Mouse (Mus musculus): Measurements from ENCODE around the gene Plekha6. TPM values are rescaled to one million over a fixed set of nuclear protein-coding genes. Genes with fewer than 3 reads are reported as not detected.

Gene Plekha6
- polyA plus RNA-seq, 1 experiment: 0.12 TPM

GRCm38 (mm10) chr1:133132388-133133326 lies 31.4 kb upstream of the Plekha6 start:
- Histone ChIP-seq H3K27me3 (ENCODE audit: control insufficient read depth, insufficient read depth, insufficient read length) (no peaks in the 10 kb centered on the region), H3K4me2 (ENCODE audit: low read depth) (peak overlapping the region; percentile 96), H3ac (ENCODE audit: control insufficient read depth, insufficient read length) (peak overlapping the region; percentile 81), H3K79me2 (ENCODE audit: control insufficient read depth, insufficient read depth) (peaks cover 64% of the 10 kb centered on the region), H3K4me3 (peak overlapping the region; percentile 100), H3K36me3 (ENCODE audit: control insufficient read depth, insufficient read depth) (peaks cover 37% of the 10 kb centered on the region)
- TF ChIP-seq TCF12 (IDR thresholded peaks at IDR 0.05; ENCODE audit: insufficient read depth, poor library complexity, severe bottlenecking) (no peak), POLR2AphosphoS2 (IDR thresholded peaks at IDR 0.05; ENCODE audit: insufficient read length, low read depth) (no peak), MYOG (IDR thresholded peaks at IDR 0.05; ENCODE audit: control insufficient read depth in 1 of 3, insufficient read depth in 1 of 3, insufficient read length in 2 of 3, low read depth in 2 of 3) (no peak), SRF (IDR thresholded peaks at IDR 0.05; ENCODE audit: control insufficient read depth, insufficient read length, low read depth) (no peak), E2F4 (IDR thresholded peaks at IDR 0.05; ENCODE audit: insufficient read depth) (no peak), MAX (IDR thresholded peaks at IDR 0.05; ENCODE audit: low read depth) (no peak), CEBPB (IDR thresholded peaks at IDR 0.05; ENCODE audit: insufficient read depth, poor library complexity, severe bottlenecking) (no peak), REST (IDR thresholded peaks at IDR 0.05; ENCODE audit: insufficient read depth, insufficient read length) (no peak), TCF3 (IDR thresholded peaks at IDR 0.05; ENCODE audit: insufficient read length, low read depth) (no peak), POLR2A (IDR thresholded peaks at IDR 0.05; ENCODE audit: insufficient read length, low read depth) (no peak), USF1 (IDR thresholded peaks at IDR 0.05; ENCODE audit: low read depth) (no peak), MYOD1 (IDR thresholded peaks at IDR 0.05; ENCODE audit: control insufficient read depth in 1 of 3, insufficient read length in 2 of 3, low read depth in 2 of 3) (no peak)

GRCm38 (mm10) chr1:133133425-133133824 lies 30.6 kb upstream of the Plekha6 start:
- Histone ChIP-seq H3K79me2 (ENCODE audit: control insufficient read depth, insufficient read depth) (peaks cover 71% of the 10 kb centered on the region), H3K4me2 (ENCODE audit: low read depth) (peak overlapping the region; percentile 96), H3K27me3 (ENCODE audit: control insufficient read depth, insufficient read depth, insufficient read length) (no peaks in the 10 kb centered on the region), H3ac (ENCODE audit: control insufficient read depth, insufficient read length) (peak overlapping the region; percentile 81), H3K36me3 (ENCODE audit: control insufficient read depth, insufficient read depth) (peaks cover 44% of the 10 kb centered on the region), H3K4me3 (peak overlapping the region; percentile 100)
- TF ChIP-seq TCF12 (IDR thresholded peaks at IDR 0.05; ENCODE audit: insufficient read depth, poor library complexity, severe bottlenecking) (no peak), CEBPB (IDR thresholded peaks at IDR 0.05; ENCODE audit: insufficient read depth, poor library complexity, severe bottlenecking) (no peak), MAX (IDR thresholded peaks at IDR 0.05; ENCODE audit: low read depth) (no peak), TCF3 (IDR thresholded peaks at IDR 0.05; ENCODE audit: insufficient read length, low read depth) (no peak), SRF (IDR thresholded peaks at IDR 0.05; ENCODE audit: control insufficient read depth, insufficient read length, low read depth) (no peak), POLR2AphosphoS2 (IDR thresholded peaks at IDR 0.05; ENCODE audit: insufficient read length, low read depth) (no peak), MYOD1 (IDR thresholded peaks at IDR 0.05; ENCODE audit: control insufficient read depth in 1 of 3, insufficient read length in 2 of 3, low read depth in 2 of 3) (no peak), E2F4 (IDR thresholded peaks at IDR 0.05; ENCODE audit: insufficient read depth) (no peak)

- no peak overlapping the region for H3ac ChIP-seq (ENCODE audit: control insufficient read depth, insufficient read length)
- peaks cover 77% of the 10 kb centered on the region for H3K79me2 ChIP-seq (ENCODE audit: control insufficient read depth, insufficient read depth)
- TF ChIP-seq REST (IDR thresholded peaks at IDR 0.05; ENCODE audit: insufficient read depth, insufficient read length): no peak
- TF ChIP-seq USF1 (IDR thresholded peaks at IDR 0.05; ENCODE audit: low read depth): no peak
- no peak for TF ChIP-seq SRF (IDR thresholded peaks at IDR 0.05; ENCODE audit: control insufficient read depth, insufficient read length, low read depth)
- TF ChIP-seq TCF12 (IDR thresholded peaks at IDR 0.05; ENCODE audit: insufficient read depth, poor library complexity, severe bottlenecking): no peak
- no peak for TF ChIP-seq TCF3 (IDR thresholded peaks at IDR 0.05; ENCODE audit: insufficient read length, low read depth)
- no peak for TF ChIP-seq POLR2AphosphoS2 (IDR thresholded peaks at IDR 0.05; ENCODE audit: insufficient read length, low read depth)
- TF ChIP-seq MYOD1 (IDR thresholded peaks at IDR 0.05; ENCODE audit: control insufficient read depth in 1 of 3, insufficient read length in 2 of 3, low read depth in 2 of 3): peak in 2 of 3 experiments; percentile 10 to 49
- TF ChIP-seq MAX (IDR thresholded peaks at IDR 0.05; ENCODE audit: low read depth): no peak
- TF ChIP-seq MYOG (IDR thresholded peaks at IDR 0.05; ENCODE audit: control insufficient read depth in 1 of 3, insufficient read depth in 1 of 3, insufficient read length in 2 of 3, low read depth in 2 of 3): peak in 1 of 3 experiments; percentile 55
- TF ChIP-seq E2F4 (IDR thresholded peaks at IDR 0.05; ENCODE audit: insufficient read depth): no peak
- TF ChIP-seq CEBPB (IDR thresholded peaks at IDR 0.05; ENCODE audit: insufficient read depth, poor library complexity, severe bottlenecking): no peak
- no peak for TF ChIP-seq POLR2A (IDR thresholded peaks at IDR 0.05; ENCODE audit: insufficient read length, low read depth)
- H3K36me3 ChIP-seq (ENCODE audit: control insufficient read depth, insufficient read depth): peaks cover 51% of the 10 kb centered on the region
- no peaks in the 10 kb centered on the region for H3K27me3 ChIP-seq (ENCODE audit: control insufficient read depth, insufficient read depth, insufficient read length)
- H3K4me2 ChIP-seq (ENCODE audit: low read depth): peak overlapping the region; percentile 96
- H3K4me3 ChIP-seq: peak overlapping the region; percentile 100
Measured at GRCm38 (mm10) chr1:133134071-133134470, 29.9 kb upstream of the Plekha6 start.

GRCm38 (mm10) chr1:133134881-133135280 lies 29.1 kb upstream of the Plekha6 start:
- Histone ChIP-seq H3ac (ENCODE audit: control insufficient read depth, insufficient read length) (no peak overlapping the region), H3K36me3 (ENCODE audit: control insufficient read depth, insufficient read depth) (peaks cover 57% of the 10 kb centered on the region), H3K4me2 (ENCODE audit: low read depth) (peak overlapping the region; percentile 96), H3K27me3 (ENCODE audit: control insufficient read depth, insufficient read depth, insufficient read length) (no peaks in the 10 kb centered on the region), H3K4me3 (peak overlapping the region; percentile 100), H3K79me2 (ENCODE audit: control insufficient read depth, insufficient read depth) (peaks cover 81% of the 10 kb centered on the region)
- TF ChIP-seq POLR2AphosphoS2 (IDR thresholded peaks at IDR 0.05; ENCODE audit: insufficient read length, low read depth) (no peak), MAX (IDR thresholded peaks at IDR 0.05; ENCODE audit: low read depth) (no peak), TCF12 (IDR thresholded peaks at IDR 0.05; ENCODE audit: insufficient read depth, poor library complexity, severe bottlenecking) (no peak)

Data from myocyte (in vitro differentiated cells).